Mouse (Mus musculus) ES-E14 (cell line): Measurements from ENCODE around the gene Fgf3.

Experiments
- MAFK ChIP-seq: IDR thresholded peaks from 2 replicates; pipeline ENCODE4 v1.6.1; 2014; ENCODE audit warnings: mild to moderate bottlenecking, low read depth, low read length, inconsistent platforms; ENCODE audit not compliant: insufficient read depth
- ZC3H11A ChIP-seq: IDR thresholded peaks from 2 replicates; pipeline ENCODE4 v1.6.1; 2012; ENCODE audit warnings: low read depth, mild to moderate bottlenecking, inconsistent platforms, low read length, borderline replicate concordance

GRCm38 (mm10) chr7:144811521-144811920 lies 26.4 kb upstream of the Fgf3 start:
- TF ChIP-seq MAFK, result no peak
- TF ChIP-seq ZC3H11A, result no peak
